Mouse (Mus musculus) stomach, embryonic 14.5 days (tissue): Measurements from ENCODE around the gene Ddah2. TPM values are rescaled to one million over a fixed set of nuclear protein-coding genes. Genes with fewer than 3 reads are reported as not detected.

Experiments
- ATAC-seq: fragments of 200-750 bp; cut with Nextera tagmentation; 2 replicates; pipeline ENCODE4 v1.8.0; 2017; ENCODE audit warnings: low read depth, moderate TSS enrichment; ENCODE audit not compliant: insufficient number of reproducible peaks, insufficient read depth, low FRiP score
- H3K27ac ChIP-seq: fragments of 300-500 bp; sonication (generic); 2 replicates; pipeline ENCODE4 v1.5.1; 2014; ENCODE audit warnings: mild to moderate bottlenecking, low read length, moderate library complexity, mixed read lengths
- H3K27me3 ChIP-seq: fragments of 300-500 bp; sonication (generic); 2 replicates; pipeline ENCODE4 v1.6.1; 2014; ENCODE audit warnings: low read length, control low read depth, mixed read lengths; ENCODE audit not compliant: control insufficient read depth, insufficient read depth
- H3K36me3 ChIP-seq: fragments of 300-500 bp; sonication (generic); 2 replicates; pipeline ENCODE4 v1.6.1; 2014; ENCODE audit warnings: mild to moderate bottlenecking, control low read depth, low read length, moderate library complexity, mixed read lengths; ENCODE audit not compliant: control insufficient read depth, insufficient read depth
- H3K4me1 ChIP-seq: fragments of 300-500 bp; sonication (generic); 2 replicates; pipeline ENCODE4 v1.6.1; 2014; ENCODE audit warnings: low read length, control low read depth, mixed read lengths; ENCODE audit not compliant: control insufficient read depth, insufficient read depth
- H3K4me2 ChIP-seq: fragments of 300-500 bp; sonication (generic); replicated peaks from 2 replicates; pipeline ENCODE4 v1.6.1; 2014; ENCODE audit warnings: low read depth, low read length, control low read depth
- H3K4me3 ChIP-seq: fragments of 300-500 bp; sonication (generic); 2 replicates; pipeline ENCODE4 v1.5.1; 2014; ENCODE audit warnings: low read depth, low read length, control low read depth
- H3K9ac ChIP-seq: fragments of 300-500 bp; sonication (generic); replicated peaks from 2 replicates; pipeline ENCODE4 v1.6.1; 2014; ENCODE audit warnings: low read depth, mild to moderate bottlenecking, control low read depth, low read length, moderate library complexity, mixed read lengths
- H3K9me3 ChIP-seq: fragments of 300-500 bp; sonication (generic); 2 replicates; pipeline ENCODE4 v1.6.1; 2016; ENCODE audit warnings: low read depth, low read length, control low read depth; ENCODE audit not compliant: control insufficient read depth
- WGBS: fragments of 180-500 bp; shearing (Covaris S2); extraction: QIAGEN DNeasy Blood & Tissue Kit; methylation state at CpG from one replicate; pipeline ENCODE4 v1.1.7; 2014; 5-methylcytosine and 5-hydroxymethylcytosine counted together
- polyA plus RNA-seq: library from polyadenylated mRNA; unstranded; fragments of >200 nt; fragmentation: Nextera tagmentation; extraction: Ambion mirVana; gene quantifications from 2 replicates; pipeline ENCODE4 v1.2.1, GENCODE M21; 2014

Gene Ddah2
- polyA plus RNA-seq, 1 experiment from 2014 or later: 322 TPM

GRCm38 (mm10) chr17:35052271-35052798 is 6.5 kb upstream of the Ddah2 start:
- 71% methylated on average over 12 of the region's 12 CpGs for WGBS
- peak overlapping the region; percentile 90 for H3K4me2 ChIP-seq
- H3K27ac ChIP-seq: peak overlapping the region; percentile 100
- H3K4me1 ChIP-seq: peaks cover 32% of the 10 kb centered on the region
- H3K4me3 ChIP-seq: peak overlapping the region; percentile 78
- H3K27me3 ChIP-seq: no peaks in the 10 kb centered on the region
- H3K9me3 ChIP-seq: no peaks in the 10 kb centered on the region
- no peak for ATAC-seq
- H3K9ac ChIP-seq: peak overlapping the region; percentile 45
- H3K36me3 ChIP-seq: peaks cover 47% of the 10 kb centered on the region

DNA sequence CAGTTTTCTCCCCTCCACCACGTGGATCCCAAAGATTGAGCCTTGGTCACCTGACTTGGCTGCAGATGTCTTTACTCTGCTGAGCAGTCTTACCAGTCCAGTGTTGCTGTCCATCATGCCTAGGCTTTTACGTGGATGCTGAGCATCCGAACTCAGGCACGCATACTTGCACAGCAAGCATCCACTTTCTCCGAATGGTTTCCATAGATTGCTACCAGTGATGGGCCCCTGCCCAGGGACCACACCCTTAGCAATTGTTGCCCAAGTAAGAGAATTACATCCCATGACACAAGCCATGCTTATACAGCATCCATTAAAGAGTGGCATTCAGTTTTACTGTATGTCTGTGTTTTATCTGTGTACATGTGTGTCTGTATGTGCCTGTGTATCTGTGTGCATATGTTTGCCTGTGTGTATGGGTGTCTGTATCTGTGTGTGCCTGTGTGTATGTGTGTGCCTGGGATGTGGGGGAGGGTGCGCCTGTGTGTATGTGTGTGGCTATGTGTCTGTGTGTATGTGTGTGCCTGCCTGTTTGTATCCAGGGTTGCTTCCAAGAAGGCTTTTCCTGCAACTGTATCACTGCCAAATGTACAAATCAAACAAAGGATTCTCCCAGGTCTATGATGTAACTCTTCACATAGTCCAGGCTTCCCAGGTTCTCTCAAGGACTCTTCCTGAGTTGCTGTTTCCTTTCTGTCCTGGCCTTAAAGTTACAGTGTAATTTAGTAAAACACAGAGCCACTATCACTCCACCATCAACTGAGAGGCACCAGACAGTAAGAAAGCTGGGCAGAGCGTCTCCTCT is 2.9 kb upstream of the Ddah2 start:
- ATAC-seq: no peak
- Histone ChIP-seq H3K4me1 (peaks cover 20% of the 10 kb centered on the region; the same call in 1 of the 2 replicates), H3K9ac (no peak overlapping the region), H3K4me2 (no peak overlapping the region), H3K9me3 (no peaks in the 10 kb centered on the region), H3K4me3 (no peak overlapping the region), H3K36me3 (peaks cover 63% of the 10 kb centered on the region), H3K27ac (no peak overlapping the region), H3K27me3 (no peaks in the 10 kb centered on the region)
- 95% methylated on average over 7 of the region's 7 CpGs for WGBS

DNA sequence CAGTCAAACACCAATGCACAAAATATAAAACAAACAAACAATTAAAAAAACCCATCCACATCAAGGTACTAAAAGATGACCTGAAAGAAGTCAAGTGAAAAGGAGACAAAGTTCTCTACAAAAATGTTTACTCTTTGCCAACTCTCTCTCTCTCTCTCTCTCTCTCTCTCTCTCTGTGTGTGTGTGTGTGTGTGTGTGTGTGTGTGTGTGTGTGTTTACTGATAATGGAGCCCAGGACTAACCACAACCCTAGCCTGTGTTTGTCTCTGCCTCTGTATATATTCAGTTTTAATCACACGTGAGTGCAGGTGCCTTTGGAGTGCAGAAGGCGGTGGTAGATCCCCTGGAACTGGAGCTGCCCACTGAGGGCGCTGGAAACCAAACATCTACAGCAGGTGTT is 1.7 kb upstream of the Ddah2 start:
- Histone ChIP-seq H3K4me1 (peaks cover 21% of the 10 kb centered on the region; the same call in 1 of the 2 replicates), H3K4me2 (no peak overlapping the region), H3K27ac (no peak overlapping the region), H3K27me3 (no peaks in the 10 kb centered on the region), H3K36me3 (peaks cover 74% of the 10 kb centered on the region), H3K9ac (no peak overlapping the region), H3K4me3 (no peak overlapping the region), H3K9me3 (no peaks in the 10 kb centered on the region)
- 67% methylated on average over 3 of the region's 3 CpGs for WGBS
- no peak for ATAC-seq

- Histone ChIP-seq H3K9ac (no peak overlapping the region), H3K4me2 (peak overlapping the region; percentile 88; the same call in 1 of the 2 replicates), H3K4me3 (no peak overlapping the region), H3K36me3 (peaks cover 62% of the 10 kb centered on the region), H3K27ac (no peak overlapping the region), H3K4me1 (peaks cover 13% of the 10 kb centered on the region; the same call in 1 of the 2 replicates), H3K27me3 (no peaks in the 10 kb centered on the region), H3K9me3 (no peaks in the 10 kb centered on the region)
- no peak for ATAC-seq
- WGBS: 46% methylated on average over 9 of the region's 9 CpGs
Observed at GRCm38 (mm10) chr17:35058316-35058715, 519 bp upstream of the Ddah2 start.

DNA sequence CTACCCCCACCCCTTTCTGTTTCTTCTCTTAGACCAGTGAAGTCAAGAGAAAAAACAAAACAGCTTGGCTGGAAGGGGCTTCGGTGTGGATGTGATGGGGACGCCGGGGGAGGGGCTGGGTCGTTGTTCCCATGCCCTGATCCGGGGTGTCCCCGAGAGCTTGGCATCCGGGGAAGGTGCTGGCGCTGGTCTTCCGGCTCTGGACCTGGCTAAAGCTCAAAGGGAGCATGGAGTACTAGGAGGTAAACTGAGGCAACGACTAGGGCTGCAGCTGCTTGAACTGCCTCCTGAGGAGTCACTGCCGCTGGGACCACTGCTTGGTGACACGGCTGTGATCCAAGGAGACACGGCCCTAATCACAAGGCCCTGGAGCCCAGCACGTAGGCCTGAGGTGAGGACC is 1.2 kb downstream of the Ddah2 start:
- WGBS: 31% methylated on average over 14 of the region's 14 CpGs
- peak overlapping the region; percentile 83 for H3K9ac ChIP-seq

GRCm38 (mm10) chr17:35060737-35061297 is 2.0 kb downstream of the Ddah2 start:
- ATAC-seq: no peak
- Histone ChIP-seq H3K9me3 (no peaks in the 10 kb centered on the region), H3K4me1 (peaks cover 26% of the 10 kb centered on the region), H3K4me3 (peak overlapping the region; percentile 87), H3K36me3 (peaks cover 39% of the 10 kb centered on the region), H3K27me3 (no peaks in the 10 kb centered on the region), H3K4me2 (peak overlapping the region; percentile 88), H3K27ac (no peak overlapping the region), H3K9ac (peak overlapping the region; percentile 83; the same call in 1 of the 2 replicates)
- WGBS: 55% methylated on average over 22 of the region's 22 CpGs

More for the DNA sequence above, 1.2 kb downstream of the Ddah2 start:
- H3K4me1 ChIP-seq: peaks cover 19% of the 10 kb centered on the region; the same call in 1 of the 2 replicates
- H3K4me2 ChIP-seq: peak overlapping the region; percentile 88
- H3K9me3 ChIP-seq: no peaks in the 10 kb centered on the region
- peak overlapping the region; percentile 87 for H3K4me3 ChIP-seq
- no peaks in the 10 kb centered on the region for H3K27me3 ChIP-seq
- H3K27ac ChIP-seq: peak overlapping the region; percentile 93; the same call in 1 of the 2 replicates
- peaks cover 47% of the 10 kb centered on the region for H3K36me3 ChIP-seq
- no peak for ATAC-seq

DNA sequence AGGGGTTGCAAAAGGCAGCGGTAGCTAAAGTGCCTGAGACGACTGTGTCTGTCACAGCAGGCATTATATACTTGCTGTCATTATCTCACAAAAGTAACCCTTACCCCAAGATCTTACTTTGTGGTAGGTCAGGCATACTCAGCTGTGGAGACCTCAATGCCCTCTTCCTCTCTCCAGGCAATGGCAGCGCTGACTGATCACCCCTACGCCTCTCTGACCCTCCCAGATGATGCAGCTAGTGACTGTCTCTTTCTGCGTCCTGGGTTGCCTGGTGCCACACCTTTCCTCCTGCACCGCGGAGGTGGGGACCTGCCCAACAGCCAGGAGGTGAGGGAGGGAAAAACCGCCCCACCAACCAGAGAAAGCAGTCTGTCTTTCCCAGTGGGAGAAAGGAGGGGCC is 2.5 kb downstream of the Ddah2 start:
- Histone ChIP-seq H3K4me3 (no peak overlapping the region), H3K27me3 (no peaks in the 10 kb centered on the region), H3K27ac (peak overlapping the region; percentile 33; the same call in 1 of the 2 replicates), H3K9ac (no peak overlapping the region), H3K9me3 (no peaks in the 10 kb centered on the region), H3K4me2 (no peak overlapping the region), H3K4me1 (peaks cover 28% of the 10 kb centered on the region), H3K36me3 (peaks cover 34% of the 10 kb centered on the region)
- 69% methylated on average over 8 of the region's 8 CpGs for WGBS
- ATAC-seq: no peak

DNA sequence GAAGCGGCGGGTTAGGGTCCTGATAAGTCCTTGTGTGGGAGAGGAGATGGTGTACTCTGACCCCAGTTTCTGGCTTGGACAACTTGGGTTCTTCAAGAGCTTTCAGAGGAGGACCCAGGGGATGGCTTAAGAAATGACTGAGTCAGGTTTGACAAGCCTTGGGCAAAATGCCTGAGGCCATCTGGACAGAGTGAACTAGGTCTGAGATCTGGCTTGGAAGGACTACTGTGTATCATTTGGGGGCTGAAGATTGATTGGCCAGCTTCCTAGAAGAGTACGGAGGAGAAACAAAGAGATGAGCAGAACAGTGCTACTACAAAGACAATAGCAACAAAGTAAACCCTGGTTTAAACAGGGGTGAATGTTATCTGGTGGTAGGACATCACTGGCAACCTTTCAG is 4.6 kb downstream of the Ddah2 start:
- Histone ChIP-seq H3K4me3 (no peak overlapping the region), H3K4me1 (peaks cover 28% of the 10 kb centered on the region), H3K9me3 (no peaks in the 10 kb centered on the region), H3K4me2 (no peak overlapping the region), H3K27ac (no peak overlapping the region), H3K9ac (no peak overlapping the region), H3K36me3 (peaks cover 17% of the 10 kb centered on the region), H3K27me3 (no peaks in the 10 kb centered on the region)
- no peak for ATAC-seq
- WGBS: 78% methylated on average over 3 of the region's 3 CpGs
